Mouse (Mus musculus): ENCODE results near the gene Deup1.

Gene Deup1

DNA sequence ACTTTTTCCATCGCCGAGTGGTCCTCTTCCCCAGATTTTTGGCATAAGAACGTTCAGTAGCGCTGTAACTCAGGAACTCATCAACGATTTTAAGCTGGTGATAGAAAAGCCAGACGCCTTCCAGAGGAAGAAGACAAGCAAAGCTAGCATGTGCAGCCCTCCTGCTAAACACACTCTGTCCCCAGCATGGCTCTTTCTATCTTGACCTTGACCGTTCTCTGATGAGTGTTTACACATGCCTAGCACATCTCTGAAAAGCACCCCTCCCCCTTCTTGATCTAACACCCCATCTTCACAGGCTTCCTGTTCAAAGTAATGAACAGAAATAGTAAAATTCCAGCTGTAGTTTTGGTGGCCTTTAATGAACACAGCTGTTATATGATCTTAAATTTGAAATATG is 99.4 kb downstream of the Deup1 start:
- no peak for TF ChIP-seq GATA4 (IDR thresholded peaks at IDR 0.05; ENCODE audit: insufficient replicate concordance, low read length)

DNA sequence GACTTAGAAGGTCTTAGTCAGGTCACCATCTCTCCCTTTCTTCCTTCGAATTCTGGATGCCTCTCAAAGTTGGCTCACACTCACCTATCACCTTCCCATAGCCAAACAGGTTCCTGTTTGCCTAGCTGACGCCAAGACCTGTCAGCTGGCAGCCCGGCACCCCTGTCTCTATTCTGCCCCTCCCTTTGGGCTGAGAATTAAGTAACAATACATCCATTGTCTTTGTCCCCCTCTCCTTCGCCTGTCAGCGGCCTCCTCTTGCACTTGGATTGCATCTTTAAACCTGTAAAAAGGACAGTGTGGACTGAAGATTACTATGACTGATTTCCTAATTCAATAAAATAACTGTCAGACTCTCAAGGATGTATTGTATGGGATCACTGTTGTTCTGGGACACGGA is 99.9 kb downstream of the Deup1 start:
- no peak for TF ChIP-seq GATA4 (IDR thresholded peaks at IDR 0.05; ENCODE audit: insufficient replicate concordance, low read length)

DNA sequence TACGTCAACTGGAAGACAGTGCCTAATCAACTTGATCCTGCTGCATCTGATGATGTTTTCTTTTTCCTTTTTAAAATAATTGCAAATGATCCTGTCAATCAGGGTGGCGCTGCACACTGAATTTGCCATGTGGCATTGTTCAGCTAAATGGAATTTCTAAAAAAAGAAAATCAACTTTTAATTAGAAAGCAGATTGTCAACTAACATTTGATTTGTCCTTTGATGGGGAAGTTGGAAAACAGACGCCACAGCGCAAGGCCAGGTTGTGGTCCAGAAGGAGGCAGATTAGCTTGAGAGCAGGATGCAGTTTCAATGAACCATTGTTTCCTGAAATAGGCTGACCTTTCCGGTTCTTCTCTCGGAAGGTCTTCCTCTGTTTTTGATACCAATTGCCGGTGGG is 101.2 kb downstream of the Deup1 start:
- peak; percentile 64; the same call in 1 of the 2 replicates for TF ChIP-seq GATA4 (IDR thresholded peaks at IDR 0.05; ENCODE audit: insufficient replicate concordance, low read length)

DNA sequence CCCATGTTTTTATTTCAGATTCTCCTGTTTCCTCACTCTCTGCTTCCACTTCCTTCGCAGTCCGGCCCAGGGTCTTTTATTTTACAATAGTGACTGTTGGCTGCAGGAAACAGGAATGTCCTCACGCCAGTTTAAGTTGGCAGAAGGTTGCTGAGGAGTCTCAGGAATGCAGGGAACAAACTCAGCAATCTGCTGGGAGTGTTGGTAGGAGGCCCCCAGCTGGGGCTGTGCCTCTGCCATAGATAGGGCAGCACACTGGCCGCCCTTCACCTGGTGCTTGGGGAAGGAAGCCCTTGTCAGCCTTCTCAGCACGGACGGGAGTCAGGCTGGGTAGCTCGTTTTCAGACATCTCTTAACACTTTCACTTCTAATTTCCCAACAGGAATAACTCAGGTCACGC is 102.5 kb downstream of the Deup1 start:
- peak; percentile 52; the same call in 1 of the 2 replicates for TF ChIP-seq GATA4 (IDR thresholded peaks at IDR 0.05; ENCODE audit: insufficient replicate concordance, low read length)

DNA sequence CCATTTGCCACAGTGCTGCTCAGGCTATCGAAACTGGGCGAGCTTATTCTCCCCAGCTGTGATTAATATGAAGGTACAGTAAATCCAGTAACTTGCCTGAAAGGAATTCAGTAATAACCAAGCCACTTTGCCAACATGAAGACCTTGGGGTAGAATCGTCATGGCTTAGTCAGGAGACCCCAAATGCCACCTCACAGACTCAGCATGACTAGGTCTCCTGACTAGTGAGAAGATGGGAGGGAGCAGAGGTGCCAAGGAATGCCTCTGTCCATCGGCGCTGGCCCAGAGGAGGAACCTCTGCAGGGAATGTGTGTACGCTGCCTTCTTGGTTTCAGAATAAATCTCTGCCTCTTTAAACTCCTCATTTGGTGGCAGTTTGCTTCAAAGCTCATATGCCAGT is 104.1 kb downstream of the Deup1 start:
- no peak for TF ChIP-seq GATA4 (IDR thresholded peaks at IDR 0.05; ENCODE audit: insufficient replicate concordance, low read length)

DNA sequence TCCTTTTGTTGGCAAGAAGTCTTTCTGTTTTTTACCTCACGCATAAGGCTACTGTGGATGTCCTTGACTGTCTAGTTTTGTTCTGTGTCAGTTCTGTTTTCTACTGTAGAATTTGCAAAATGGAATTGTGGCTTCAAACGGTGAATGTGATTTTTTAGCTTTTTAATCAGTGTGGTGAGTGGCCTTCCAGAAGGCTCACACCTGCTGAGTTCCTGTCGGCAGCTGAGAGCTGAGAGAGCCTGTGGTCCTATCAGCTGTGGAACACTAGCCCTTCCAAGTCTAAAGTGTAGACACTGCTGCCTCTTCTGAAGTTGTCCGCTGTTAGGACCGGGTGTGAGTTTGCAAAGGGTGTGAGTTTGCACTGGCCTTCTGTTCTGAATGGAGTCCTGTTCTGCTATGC is 104.8 kb downstream of the Deup1 start:
- TF ChIP-seq GATA4 (IDR thresholded peaks at IDR 0.05; ENCODE audit: insufficient replicate concordance, low read length) = no peak

DNA sequence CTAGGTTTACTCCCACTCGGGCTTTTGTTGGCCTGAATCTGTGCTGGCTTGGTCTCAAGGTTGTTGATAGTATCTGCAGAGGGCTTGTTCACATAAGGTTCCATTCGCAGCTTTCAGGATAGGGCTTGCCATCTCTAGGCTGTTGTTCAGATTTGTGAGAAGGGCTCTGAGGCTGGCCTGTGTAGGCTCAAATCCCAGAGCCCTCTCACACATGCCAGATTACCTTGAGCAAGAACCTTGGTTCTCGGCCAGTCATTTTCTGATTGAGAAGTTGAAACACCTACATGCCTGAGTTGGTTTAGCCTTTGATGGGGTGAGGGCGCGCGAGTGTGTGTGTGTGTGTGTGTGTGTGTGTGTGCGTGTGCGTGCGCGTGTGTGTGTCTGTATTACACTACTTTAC is 105.4 kb downstream of the Deup1 start:
- no peak for TF ChIP-seq GATA4 (IDR thresholded peaks at IDR 0.05; ENCODE audit: insufficient replicate concordance, low read length)

DNA sequence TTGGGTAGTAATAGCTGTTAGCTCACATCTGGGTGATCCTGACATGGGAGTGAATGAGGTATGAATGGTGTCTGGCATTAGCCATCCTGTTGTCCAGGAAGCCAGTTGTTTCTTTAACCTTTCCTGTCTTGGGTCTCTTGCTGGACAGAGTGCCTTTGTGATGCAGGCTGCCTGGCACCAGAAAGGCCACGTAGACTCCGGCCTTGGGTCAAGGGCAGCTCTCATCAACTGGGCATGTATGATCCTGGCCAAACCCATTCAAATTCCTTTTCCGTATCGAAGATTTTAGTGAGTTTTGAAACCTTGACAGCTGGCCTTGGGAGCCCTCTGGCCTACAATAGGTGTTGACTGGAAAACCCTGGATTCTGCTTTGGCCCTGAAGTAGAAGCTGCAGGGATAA is 109.8 kb downstream of the Deup1 start:
- no peak for TF ChIP-seq GATA4 (IDR thresholded peaks at IDR 0.05; ENCODE audit: insufficient replicate concordance, low read length)

DNA sequence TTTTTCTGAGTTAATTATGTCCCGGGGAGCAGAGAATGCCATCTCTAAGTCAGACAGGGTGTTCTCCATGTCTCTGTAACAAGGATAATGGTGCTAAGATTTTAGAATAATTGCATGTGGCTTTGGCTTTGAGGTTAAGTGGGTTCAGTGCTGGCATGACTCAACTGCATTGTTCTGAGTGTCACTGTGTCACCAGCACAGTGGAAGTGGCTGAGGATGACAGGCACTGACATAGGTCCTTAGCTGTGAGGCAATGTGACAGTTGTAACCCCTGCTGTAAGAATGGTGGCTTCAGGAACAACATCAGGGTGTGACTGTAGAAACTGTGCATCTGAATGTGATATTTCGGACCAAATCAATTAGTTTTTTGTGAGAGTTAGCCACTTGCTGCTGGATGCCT is 111.7 kb downstream of the Deup1 start:
- TF ChIP-seq GATA4 (IDR thresholded peaks at IDR 0.05; ENCODE audit: insufficient replicate concordance, low read length) = no peak

DNA sequence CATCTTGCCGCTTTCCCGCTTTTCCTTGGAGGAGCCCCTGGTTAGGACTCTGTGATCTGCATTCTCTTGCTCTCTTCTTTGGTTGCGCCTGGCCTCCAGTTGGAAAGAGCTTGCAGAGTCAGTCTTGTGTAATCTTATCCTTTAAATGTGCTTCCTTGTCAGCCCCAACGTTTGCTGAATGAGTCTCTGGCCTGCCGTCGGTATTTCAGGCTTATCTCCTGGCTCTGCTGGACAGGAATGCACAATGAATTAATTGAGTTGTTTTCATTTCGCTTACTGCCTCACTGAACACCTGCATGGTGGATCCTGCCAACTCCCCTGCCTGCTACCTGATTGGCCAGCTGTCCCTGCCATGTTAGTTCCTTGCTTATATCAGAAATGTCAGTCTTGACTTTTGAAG is 114.8 kb downstream of the Deup1 start:
- TF ChIP-seq GATA4 (IDR thresholded peaks at IDR 0.05; ENCODE audit: insufficient replicate concordance, low read length) = peak; percentile 93; the same call in 1 of the 2 replicates

DNA sequence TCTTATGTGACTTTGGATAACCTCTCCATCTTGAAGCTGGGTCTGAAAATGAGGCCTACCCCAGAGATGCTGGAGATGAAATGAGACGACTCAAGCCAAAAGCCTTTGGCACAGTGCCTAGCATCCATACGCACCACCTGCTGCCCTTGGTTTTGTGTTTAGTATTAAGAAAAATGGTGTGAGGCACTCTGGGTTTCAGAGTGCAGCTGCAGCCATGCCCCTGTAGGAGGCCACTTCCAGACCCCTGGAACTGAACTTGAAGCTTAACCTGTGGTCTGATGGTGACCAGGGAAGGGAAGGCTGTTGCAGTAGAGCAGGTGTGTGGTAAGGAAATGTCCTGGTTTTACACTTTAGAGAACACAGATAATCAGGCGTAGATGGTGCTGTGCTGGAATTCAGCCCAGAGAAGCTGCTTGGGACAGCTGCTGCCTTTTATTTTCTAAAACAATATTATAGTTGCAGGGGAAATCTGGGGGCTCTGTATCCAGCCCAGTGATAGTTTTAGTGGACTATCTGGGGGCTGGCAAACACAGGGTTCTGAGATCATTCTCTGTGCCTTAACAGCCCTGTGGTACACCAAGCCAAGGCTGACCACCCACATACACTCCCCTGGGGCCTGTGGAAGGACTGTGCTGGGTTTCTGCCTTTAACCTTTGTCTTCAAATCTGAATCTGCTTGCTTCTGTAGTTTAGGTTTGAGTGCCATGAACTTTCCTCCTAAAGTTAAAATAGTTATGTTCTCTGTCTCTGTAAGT is 117.0 kb downstream of the Deup1 start:
- no peak for TF ChIP-seq GATA4 (IDR thresholded peaks at IDR 0.05; ENCODE audit: insufficient replicate concordance, low read length)

Measured in liver, adult (tissue).